Mouse (Mus musculus) neural tube, embryonic 13.5 days (tissue): ENCODE measurements around the gene Cdk5r1. TPM values are rescaled to one million over a fixed set of nuclear protein-coding genes. Genes with fewer than 3 reads are reported as not detected.

Experiments
- ATAC-seq: fragments of 200-750 bp; cut with Nextera tagmentation; 2 replicates; pipeline ENCODE4 v1.8.0; 2017; ENCODE audit warnings: low read depth, mild to moderate bottlenecking, moderate TSS enrichment, moderate library complexity
- H3K27ac ChIP-seq: fragments of 300-500 bp; sonication (generic); replicated peaks from 2 replicates; pipeline ENCODE4 v1.5.1; 2015; ENCODE audit warnings: moderate library complexity, mild to moderate bottlenecking, inconsistent platforms
- H3K27me3 ChIP-seq: fragments of 300-500 bp; sonication (generic); 2 replicates; pipeline ENCODE4 v1.6.1; 2015; ENCODE audit warnings: mild to moderate bottlenecking, inconsistent platforms
- H3K36me3 ChIP-seq: fragments of 300-500 bp; sonication (generic); 2 replicates; pipeline ENCODE4 v1.6.1; 2015; ENCODE audit warnings: mild to moderate bottlenecking, inconsistent platforms
- H3K4me1 ChIP-seq: fragments of 300-500 bp; sonication (generic); replicated peaks from 2 replicates; pipeline ENCODE4 v1.6.1; 2015; ENCODE audit warnings: inconsistent platforms
- H3K4me2 ChIP-seq: fragments of 300-500 bp; sonication (generic); 2 replicates; pipeline ENCODE4 v1.6.1; 2015; ENCODE audit warnings: inconsistent platforms, mild to moderate bottlenecking, moderate library complexity
- H3K4me3 ChIP-seq: fragments of 300-500 bp; sonication (generic); 2 replicates; pipeline ENCODE4 v1.5.1; 2015; ENCODE audit warnings: mild to moderate bottlenecking, inconsistent platforms
- H3K9ac ChIP-seq: fragments of 300-500 bp; sonication (generic); 2 replicates; pipeline ENCODE4 v1.6.1; 2015; ENCODE audit warnings: moderate library complexity, mild to moderate bottlenecking, inconsistent platforms
- H3K9me3 ChIP-seq: fragments of 300-500 bp; sonication (generic); 2 replicates; pipeline ENCODE4 v1.6.1; 2016; ENCODE audit warnings: inconsistent platforms
- WGBS: fragments of 180-500 bp; shearing (Covaris S2); methylation state at CpG from one replicate; pipeline ENCODE4 v1.1.7; 2015; 5-methylcytosine and 5-hydroxymethylcytosine counted together
- polyA plus RNA-seq: library from polyadenylated mRNA; unstranded; fragments of >200 nt; fragmentation: Nextera tagmentation; extraction: Ambion mirVana; gene quantifications from 2 replicates; pipeline ENCODE4 v1.2.1, GENCODE M21; 2015

Gene Cdk5r1
- polyA plus RNA-seq, 1 experiment from 2014 or later, result 87.8 TPM

DNA sequence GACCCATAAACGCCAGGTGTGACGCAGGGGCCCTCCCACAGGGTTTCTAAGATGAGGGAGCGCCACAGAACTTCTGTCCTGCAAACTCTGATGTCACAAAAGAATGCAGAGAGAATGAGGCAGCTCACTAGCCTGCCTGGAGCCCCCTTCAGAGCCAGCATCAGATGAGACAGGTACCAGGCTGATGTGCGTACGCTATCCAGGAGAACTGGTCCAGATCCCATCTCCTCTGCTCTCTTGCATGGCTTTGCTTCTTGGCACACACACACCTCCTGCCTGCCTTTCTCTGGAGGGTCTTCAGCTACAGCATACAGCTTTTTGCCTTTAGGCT lies 32.3 kb downstream of the Cdk5r1 start:
- Histone ChIP-seq H3K4me2 (no peak overlapping the region), H3K4me1 (peaks cover 49% of the 10 kb centered on the region), H3K9ac (0 out of 2 replicates have a peak overlapping the region, but pooled peaks have one; percentile 38), H3K4me3 (no peak overlapping the region), H3K9me3 (no peaks in the 10 kb centered on the region), H3K27me3 (peaks cover 17% of the 10 kb centered on the region), H3K36me3 (no peaks in the 10 kb centered on the region), H3K27ac (peak overlapping the region; percentile 4; the same call in 1 of the 2 replicates)
- ATAC-seq, result no peak
- WGBS, result 73% methylated on average over 5 of the region's 5 CpGs

DNA sequence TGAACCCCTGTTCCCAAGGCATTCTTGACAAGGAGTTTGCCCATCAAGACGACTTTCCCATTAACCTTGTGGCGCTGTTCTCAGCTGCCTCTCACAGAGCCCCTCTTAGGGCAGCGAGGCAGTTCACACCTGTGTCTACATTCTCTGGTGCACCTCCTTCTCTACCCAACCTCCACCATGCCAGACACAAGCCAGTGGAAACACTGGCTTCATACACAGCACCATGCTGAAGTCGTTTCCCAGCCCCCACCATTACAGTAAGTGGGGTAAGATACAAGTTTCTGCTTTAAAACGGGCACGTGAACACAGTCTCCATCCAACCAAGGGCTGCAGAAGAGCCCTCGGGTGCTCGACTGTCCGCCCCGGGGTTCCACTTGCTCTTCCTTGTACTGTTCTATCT lies 33.3 kb downstream of the Cdk5r1 start:
- H3K36me3 ChIP-seq, result no peaks in the 10 kb centered on the region
- no peak overlapping the region for H3K4me3 ChIP-seq
- H3K4me1 ChIP-seq, result peaks cover 43% of the 10 kb centered on the region
- H3K27ac ChIP-seq, result no peak overlapping the region
- H3K9me3 ChIP-seq, result no peaks in the 10 kb centered on the region
- ATAC-seq, result no peak
- H3K9ac ChIP-seq, result no peak overlapping the region
- 91% methylated on average over 10 of the region's 10 CpGs for WGBS
- H3K27me3 ChIP-seq, result peaks cover 17% of the 10 kb centered on the region
- no peak overlapping the region for H3K4me2 ChIP-seq

DNA sequence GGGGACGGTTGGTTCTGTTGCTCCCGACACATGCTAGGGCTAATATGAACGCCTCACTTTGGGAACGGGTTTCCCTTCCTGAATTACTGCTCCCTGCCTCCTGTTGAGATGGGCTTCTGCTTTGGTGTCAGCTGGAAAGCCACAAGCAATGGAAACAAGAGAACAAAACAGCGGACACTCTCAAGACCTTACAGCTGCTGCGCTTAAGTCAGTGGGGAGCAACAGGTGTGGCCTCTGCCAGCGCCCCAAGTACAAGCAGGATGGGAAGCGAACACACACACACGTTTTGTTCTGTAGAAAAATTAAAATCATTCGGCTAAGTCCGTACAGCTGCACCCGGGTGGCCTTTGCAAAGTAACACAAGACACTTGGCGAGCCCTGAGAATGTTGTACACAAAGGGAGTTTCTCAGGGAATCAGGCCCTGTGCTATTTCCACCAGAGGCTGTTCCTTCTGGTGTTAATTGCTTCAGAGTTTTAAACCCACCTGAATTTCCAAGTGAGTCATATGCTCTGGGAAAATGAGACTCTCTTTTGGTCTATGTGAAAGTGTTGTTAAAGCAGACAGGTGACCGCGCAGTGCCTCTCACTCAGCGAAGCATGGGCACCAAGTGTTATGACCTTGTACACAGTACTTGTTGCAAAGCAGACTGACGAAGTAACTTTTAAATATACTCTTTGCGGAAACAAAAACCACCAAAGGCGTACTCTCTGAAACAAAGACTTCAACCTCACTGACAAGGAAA lies 35.7 kb downstream of the Cdk5r1 start:
- H3K4me2 ChIP-seq, result no peak overlapping the region
- H3K27ac ChIP-seq, result no peak overlapping the region
- H3K36me3 ChIP-seq, result no peaks in the 10 kb centered on the region
- H3K27me3 ChIP-seq, result peaks cover 17% of the 10 kb centered on the region
- 69% methylated on average over 19 of the region's 19 CpGs for WGBS
- H3K9ac ChIP-seq, result no peak overlapping the region
- ATAC-seq, result no peak
- peaks cover 36% of the 10 kb centered on the region for H3K4me1 ChIP-seq
- no peak overlapping the region for H3K4me3 ChIP-seq
- H3K9me3 ChIP-seq, result no peaks in the 10 kb centered on the region

DNA sequence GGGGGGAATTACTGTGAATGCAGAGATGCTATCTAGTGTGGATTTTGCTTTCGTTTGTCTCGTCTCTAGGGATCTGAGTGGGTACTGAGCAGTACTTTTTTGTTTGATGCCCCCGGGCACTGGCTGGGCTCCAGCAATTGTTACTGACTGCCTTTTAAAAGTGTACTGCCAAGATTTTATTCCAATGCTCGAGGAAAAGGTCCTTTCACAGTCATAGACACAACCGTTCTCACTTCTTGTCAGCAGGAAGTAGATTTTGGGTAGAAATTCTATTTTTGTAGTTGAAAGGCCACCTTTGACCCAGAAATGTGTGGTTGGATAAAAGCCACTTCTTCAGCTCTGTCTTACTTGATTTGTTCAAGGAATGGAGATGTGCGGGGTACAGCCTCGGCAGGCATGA lies 37.0 kb downstream of the Cdk5r1 start:
- H3K27ac ChIP-seq, result no peak overlapping the region
- H3K4me2 ChIP-seq, result no peak overlapping the region
- H3K9ac ChIP-seq, result no peak overlapping the region
- WGBS, result 45% methylated on average over 7 of the region's 7 CpGs
- peaks cover 43% of the 10 kb centered on the region for H3K4me1 ChIP-seq
- H3K9me3 ChIP-seq, result no peaks in the 10 kb centered on the region
- peaks cover 17% of the 10 kb centered on the region for H3K27me3 ChIP-seq
- no peak overlapping the region for H3K4me3 ChIP-seq
- no peaks in the 10 kb centered on the region for H3K36me3 ChIP-seq
- ATAC-seq, result no peak

DNA sequence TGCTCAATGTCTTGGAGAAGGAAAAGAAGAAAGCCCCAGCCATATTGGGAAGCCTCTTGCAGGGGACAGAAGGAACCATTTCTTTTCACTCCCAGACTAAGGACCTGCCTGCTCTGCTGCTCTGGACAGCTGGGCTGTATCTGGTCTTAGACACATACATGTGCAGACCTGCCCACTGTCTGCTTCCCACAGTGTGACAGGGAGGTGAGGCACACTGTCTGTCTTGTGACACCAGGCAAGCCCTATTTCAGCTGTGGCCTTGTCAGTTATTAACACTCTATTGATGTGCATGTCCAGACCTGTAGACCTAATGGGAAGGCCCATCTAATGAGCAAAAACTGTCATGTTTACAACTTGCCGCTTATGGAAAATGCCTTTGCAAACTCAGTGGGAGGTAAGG lies 38.5 kb downstream of the Cdk5r1 start:
- 45% methylated on average over 1 of the region's 1 CpGs for WGBS
- Histone ChIP-seq H3K9ac (no peak overlapping the region), H3K4me2 (no peak overlapping the region), H3K4me1 (peaks cover 48% of the 10 kb centered on the region), H3K27me3 (peaks cover 14% of the 10 kb centered on the region), H3K36me3 (no peaks in the 10 kb centered on the region), H3K4me3 (no peak overlapping the region), H3K9me3 (no peaks in the 10 kb centered on the region), H3K27ac (no peak overlapping the region)
- ATAC-seq, result no peak

DNA sequence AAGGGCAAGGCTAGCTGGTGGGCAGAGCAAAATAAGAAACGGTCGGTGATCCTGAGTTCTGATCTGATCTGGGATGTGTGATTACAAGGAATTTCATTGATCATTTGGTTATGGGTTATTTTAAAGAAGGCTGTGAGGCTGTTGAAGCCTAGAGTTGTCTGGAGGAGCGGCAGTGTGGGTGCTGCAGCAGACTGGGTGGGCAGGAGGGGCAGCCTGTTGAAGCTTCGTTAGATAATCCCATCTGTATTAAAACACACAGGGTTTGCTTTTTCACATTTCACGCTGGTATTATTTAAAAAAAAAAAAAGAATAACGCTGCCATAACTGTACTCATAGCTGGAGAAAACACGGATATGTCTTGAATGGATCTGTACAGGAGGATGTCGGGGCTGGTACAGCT lies 39.1 kb downstream of the Cdk5r1 start:
- Histone ChIP-seq H3K4me1 (peaks cover 48% of the 10 kb centered on the region), H3K4me2 (no peak overlapping the region), H3K27me3 (peaks cover 8% of the 10 kb centered on the region; the same call in 1 of the 2 replicates), H3K9me3 (no peaks in the 10 kb centered on the region), H3K9ac (no peak overlapping the region), H3K4me3 (no peak overlapping the region), H3K27ac (no peak overlapping the region), H3K36me3 (no peaks in the 10 kb centered on the region)
- ATAC-seq, result no peak
- 89% methylated on average over 8 of the region's 8 CpGs for WGBS

DNA sequence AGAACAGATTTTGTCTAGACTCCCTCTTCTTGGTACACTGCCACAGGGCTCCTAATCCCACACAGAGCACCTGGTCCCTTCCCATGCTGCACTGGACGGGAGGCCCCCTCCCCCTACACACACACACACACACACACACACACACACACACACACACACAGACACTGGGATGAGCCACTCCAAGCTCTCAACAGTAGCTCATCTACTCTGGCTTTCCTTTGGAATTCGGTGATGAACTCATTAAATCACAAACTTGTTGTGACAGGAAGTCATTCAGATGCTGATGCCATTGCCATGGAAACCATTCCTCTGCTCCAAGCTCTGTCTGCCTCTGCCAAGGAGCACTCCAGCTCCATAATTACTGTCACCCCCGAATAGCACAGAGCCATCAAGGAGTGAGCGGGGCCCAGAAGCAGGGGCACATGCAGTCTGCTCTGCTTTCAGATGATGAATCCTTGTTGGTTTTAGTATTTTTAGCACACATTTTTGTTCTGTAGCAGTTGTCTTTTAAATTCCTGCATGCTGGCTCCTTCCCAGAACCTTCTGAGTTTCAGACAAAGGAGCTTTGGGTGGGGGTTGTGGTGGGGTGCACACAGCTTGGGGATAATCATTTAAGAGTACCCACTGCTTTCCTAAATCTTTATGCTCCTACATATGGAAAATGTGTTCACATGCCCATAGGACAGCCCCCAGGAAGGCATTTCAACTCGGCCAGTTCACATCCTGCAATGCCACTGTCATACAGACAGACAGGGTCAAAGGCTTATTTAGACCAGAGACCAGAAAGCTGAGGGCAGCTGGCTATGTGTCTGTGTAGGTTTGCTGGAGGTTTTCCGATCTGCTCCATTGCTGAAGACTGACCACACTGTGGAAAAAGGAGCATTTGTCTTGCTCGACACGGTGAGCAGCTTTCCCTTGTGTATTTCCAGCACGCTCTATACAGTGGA lies 41.9 kb downstream of the Cdk5r1 start:
- H3K36me3 ChIP-seq, result no peaks in the 10 kb centered on the region
- no peaks in the 10 kb centered on the region for H3K9me3 ChIP-seq
- 0 out of 2 replicates have a peak, but pooled peaks cover 3% of the 10 kb centered on the region for H3K27me3 ChIP-seq
- H3K4me2 ChIP-seq, result 0 out of 2 replicates have a peak overlapping the region, but pooled peaks have one; percentile 3
- peak overlapping the region; percentile 83 for H3K27ac ChIP-seq
- peak; percentile 94 for ATAC-seq
- H3K4me1 ChIP-seq, result peaks cover 33% of the 10 kb centered on the region
- H3K4me3 ChIP-seq, result no peak overlapping the region
- WGBS, result 12% methylated on average over 9 of the region's 9 CpGs
- peak overlapping the region; percentile 34 for H3K9ac ChIP-seq

DNA sequence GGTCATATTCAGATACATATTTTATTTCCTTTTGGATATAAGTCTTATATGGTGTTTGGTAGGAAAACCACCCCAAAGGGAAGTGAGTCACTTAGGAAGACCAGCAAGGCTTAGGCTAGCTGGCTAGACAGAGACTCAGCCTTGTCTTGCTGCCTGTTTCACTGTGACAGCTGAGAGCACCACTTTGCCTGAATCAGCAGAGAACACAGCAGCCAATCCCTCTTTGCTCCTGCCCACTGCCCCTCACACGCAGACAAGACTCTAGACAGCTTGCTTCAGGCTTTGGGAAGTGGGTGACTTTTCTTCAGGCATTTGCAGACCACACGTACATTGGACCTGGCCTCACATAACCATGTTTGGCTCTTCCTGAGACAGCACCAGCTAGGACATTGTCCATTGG lies 44.3 kb downstream of the Cdk5r1 start:
- H3K9me3 ChIP-seq, result no peaks in the 10 kb centered on the region
- no peak overlapping the region for H3K27ac ChIP-seq
- 63% methylated on average over 2 of the region's 2 CpGs for WGBS
- no peak overlapping the region for H3K9ac ChIP-seq
- H3K27me3 ChIP-seq, result 0 out of 2 replicates have a peak, but pooled peaks cover 3% of the 10 kb centered on the region
- H3K4me2 ChIP-seq, result no peak overlapping the region
- no peaks in the 10 kb centered on the region for H3K36me3 ChIP-seq
- no peak for ATAC-seq
- H3K4me3 ChIP-seq, result no peak overlapping the region
- peaks cover 24% of the 10 kb centered on the region for H3K4me1 ChIP-seq

DNA sequence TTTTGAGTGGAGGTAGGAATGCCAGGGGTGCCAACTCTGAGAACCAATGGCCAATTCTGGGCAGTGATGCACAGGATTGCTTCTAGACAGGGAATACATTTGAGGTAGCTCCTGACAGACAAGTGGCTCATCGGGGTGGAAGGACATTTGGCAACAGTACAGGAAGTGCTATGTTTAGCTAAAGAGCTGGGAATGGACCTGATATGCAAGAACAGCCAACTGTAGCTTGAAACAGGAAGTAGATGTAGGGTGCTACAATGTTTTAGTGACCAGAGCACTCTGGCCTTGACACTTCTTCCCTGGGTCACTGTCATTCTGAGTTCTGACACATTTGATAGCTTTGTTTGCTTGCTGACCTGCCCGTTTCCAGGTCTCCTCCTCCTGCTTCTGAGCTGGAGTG lies 46.0 kb downstream of the Cdk5r1 start:
- Histone ChIP-seq H3K27me3 (0 out of 2 replicates have a peak, but pooled peaks cover 3% of the 10 kb centered on the region), H3K36me3 (no peaks in the 10 kb centered on the region), H3K27ac (no peak overlapping the region), H3K9ac (no peak overlapping the region), H3K4me2 (no peak overlapping the region), H3K9me3 (no peaks in the 10 kb centered on the region), H3K4me1 (peaks cover 21% of the 10 kb centered on the region), H3K4me3 (no peak overlapping the region)
- 66% methylated on average over 2 of the region's 2 CpGs for WGBS
- no peak for ATAC-seq

DNA sequence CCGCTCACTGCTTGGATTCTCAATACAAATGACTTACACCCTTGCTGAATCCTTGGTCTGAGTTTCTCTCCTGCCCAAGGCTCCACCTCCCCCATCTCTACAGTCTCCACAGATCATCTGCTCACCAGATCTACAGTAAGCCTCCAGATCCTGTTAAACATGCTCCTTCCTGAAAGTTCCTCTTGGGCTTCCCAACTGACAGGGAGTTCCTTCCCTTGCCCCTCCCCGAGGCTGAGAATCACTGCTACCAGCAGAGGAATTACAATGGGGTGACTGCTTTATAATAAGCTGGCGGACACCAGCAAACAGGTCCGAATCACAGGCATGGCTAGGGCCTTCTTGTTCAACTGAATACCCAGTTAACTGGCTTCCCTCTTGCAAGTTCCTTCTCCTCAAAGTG lies 46.6 kb downstream of the Cdk5r1 start:
- WGBS, result 76% methylated on average over 4 of the region's 4 CpGs
- Histone ChIP-seq H3K9ac (no peak overlapping the region), H3K27me3 (0 out of 2 replicates have a peak, but pooled peaks cover 3% of the 10 kb centered on the region), H3K27ac (no peak overlapping the region), H3K4me3 (no peak overlapping the region), H3K4me2 (no peak overlapping the region), H3K9me3 (no peaks in the 10 kb centered on the region), H3K36me3 (no peaks in the 10 kb centered on the region), H3K4me1 (peaks cover 16% of the 10 kb centered on the region)
- no peak for ATAC-seq

DNA sequence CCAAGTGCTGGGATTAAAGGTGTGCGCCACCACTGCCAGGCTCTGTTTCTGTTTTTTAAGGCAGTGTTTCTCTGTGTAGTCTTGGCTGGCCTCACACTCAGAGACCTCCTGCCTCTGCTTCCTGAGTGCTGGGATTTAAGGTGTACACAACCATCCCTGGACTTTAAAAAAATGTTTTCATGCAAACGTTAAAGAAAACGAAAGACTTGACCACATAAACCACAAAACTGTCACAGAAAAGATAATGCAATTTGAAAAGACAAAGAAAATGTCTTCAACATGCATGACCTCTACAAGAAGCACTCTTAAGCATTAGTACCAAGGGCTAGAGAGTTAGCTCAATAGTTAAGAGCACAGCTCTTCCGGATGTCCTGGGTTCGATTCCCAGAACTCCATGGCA lies 47.4 kb downstream of the Cdk5r1 start:
- 96% methylated on average over 5 of the region's 5 CpGs for WGBS
- H3K9me3 ChIP-seq, result no peaks in the 10 kb centered on the region
- H3K27ac ChIP-seq, result no peak overlapping the region
- H3K36me3 ChIP-seq, result no peaks in the 10 kb centered on the region
- no peak overlapping the region for H3K9ac ChIP-seq
- peaks cover 8% of the 10 kb centered on the region for H3K4me1 ChIP-seq
- H3K4me3 ChIP-seq, result no peak overlapping the region
- no peak for ATAC-seq
- 0 out of 2 replicates have a peak, but pooled peaks cover 3% of the 10 kb centered on the region for H3K27me3 ChIP-seq
- H3K4me2 ChIP-seq, result no peak overlapping the region

DNA sequence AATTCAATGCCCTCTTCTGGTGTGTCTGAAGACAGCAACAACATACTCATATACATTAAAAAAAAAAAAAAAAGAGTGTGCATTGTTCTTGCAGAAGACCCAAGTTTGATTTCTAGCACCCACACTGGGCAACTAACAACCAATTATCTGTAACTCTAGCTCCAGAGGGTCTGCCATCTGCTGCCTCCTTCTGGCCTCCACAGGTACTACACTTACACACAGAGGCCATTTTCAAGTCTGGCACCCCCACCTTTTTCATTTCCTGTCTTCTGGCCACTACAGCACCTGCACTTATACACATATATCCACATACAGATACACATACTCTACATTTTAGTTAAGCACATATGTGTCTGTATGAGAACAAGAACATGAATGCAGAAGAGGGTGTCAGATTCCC lies 50.9 kb downstream of the Cdk5r1 start:
- Histone ChIP-seq H3K4me3 (no peak overlapping the region), H3K9me3 (no peaks in the 10 kb centered on the region), H3K27me3 (0 out of 2 replicates have a peak, but pooled peaks cover 3% of the 10 kb centered on the region), H3K27ac (no peak overlapping the region), H3K9ac (no peak overlapping the region), H3K36me3 (no peaks in the 10 kb centered on the region), H3K4me1 (no peaks in the 10 kb centered on the region), H3K4me2 (no peak overlapping the region)
- ATAC-seq, result no peak
